Mouse (Mus musculus): ENCODE data around the gene Rae1. TPM values are rescaled to one million over a fixed set of nuclear protein-coding genes. Genes with fewer than 3 reads are reported as not detected.

Gene Rae1
- polyA plus RNA-seq, 1 experiment from 2014 or later: 140 TPM

DNA sequence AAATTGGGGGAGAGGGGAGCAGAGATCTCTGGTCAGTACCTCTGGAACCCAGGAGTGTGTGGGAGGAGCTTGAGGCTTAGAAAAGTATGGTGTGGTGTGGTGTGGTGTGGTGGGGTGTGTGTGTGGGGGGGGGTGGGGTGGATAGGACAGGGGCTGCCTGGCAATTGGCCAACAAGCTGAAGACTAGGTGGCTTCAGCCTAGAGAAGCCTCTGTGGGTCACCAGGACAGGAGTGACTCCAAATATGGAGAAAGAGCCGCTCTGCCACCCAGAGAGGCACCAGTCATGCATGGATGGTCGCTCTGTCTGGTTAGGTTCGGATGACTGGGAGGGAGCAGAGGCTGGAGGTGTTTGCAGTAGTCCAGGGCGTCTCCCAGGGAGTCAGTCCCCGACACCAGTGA lies 47.6 kb downstream of the Rae1 start:
- H3K9me3 ChIP-seq (ENCODE audit: control insufficient read depth, low read length): no peaks in the 10 kb centered on the region
- 40% methylated on average over 5 of the region's 5 CpGs for WGBS
- H3K36me3 ChIP-seq (ENCODE audit: control insufficient read depth, insufficient read depth, low read length): no peaks in the 10 kb centered on the region
- peaks cover 12% of the 10 kb centered on the region; the same call in 1 of the 2 replicates for H3K4me1 ChIP-seq (ENCODE audit: control insufficient read depth, insufficient read depth, low read length)
- no peak overlapping the region for H3K4me2 ChIP-seq
- no peak overlapping the region for H3K9ac ChIP-seq (ENCODE audit: low read length)
- no peak overlapping the region for H3K4me3 ChIP-seq (ENCODE audit: low read depth, low read length)
- no peaks in the 10 kb centered on the region for H3K27me3 ChIP-seq (ENCODE audit: control insufficient read depth, insufficient read depth, low read length)
- ATAC-seq (ENCODE audit: low FRiP score) (no peak), DNase-seq (ENCODE audit: low spot score, missing footprints) (peak; percentile 47)
- no peak overlapping the region for H3K27ac ChIP-seq (ENCODE audit: low read depth, low read length)

DNA sequence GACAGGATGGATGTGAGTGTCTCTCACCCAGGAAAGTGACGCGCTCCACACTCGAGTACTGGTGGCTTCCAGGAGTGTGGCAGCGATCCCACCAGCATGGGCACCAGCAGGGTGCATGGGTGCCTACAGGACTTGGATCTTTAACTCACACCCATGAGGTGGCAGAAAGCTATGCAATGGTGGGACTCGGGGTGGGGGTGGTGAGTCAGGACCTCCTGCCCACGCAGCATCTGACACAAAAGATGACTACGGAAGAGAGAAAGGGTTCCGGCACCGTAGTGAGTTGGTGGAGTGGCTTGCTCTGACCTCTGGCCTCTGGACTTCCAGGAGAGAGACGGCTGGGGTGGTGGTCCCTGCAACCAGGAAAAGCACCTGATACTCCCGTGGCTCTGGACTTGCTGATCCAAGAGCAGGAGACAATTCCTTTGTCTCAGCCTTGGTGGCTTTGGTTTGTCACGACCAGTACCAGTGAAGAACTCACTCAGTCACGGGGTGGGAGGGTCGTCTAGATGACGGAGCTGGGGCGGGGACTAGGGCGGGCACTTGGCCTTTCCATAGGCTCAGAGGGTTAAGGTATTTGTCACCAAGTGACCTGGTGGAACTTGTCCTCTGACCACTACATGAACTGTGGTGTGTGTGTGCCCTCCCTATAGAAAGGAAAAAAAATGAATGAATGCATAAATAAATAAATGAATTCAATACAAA lies 48.3 kb downstream of the Rae1 start:
- Histone ChIP-seq H3K4me2 (no peak overlapping the region), H3K4me1 (ENCODE audit: control insufficient read depth, insufficient read depth, low read length) (peaks cover 12% of the 10 kb centered on the region; the same call in 1 of the 2 replicates), H3K4me3 (ENCODE audit: low read depth, low read length) (no peak overlapping the region), H3K27me3 (ENCODE audit: control insufficient read depth, insufficient read depth, low read length) (no peaks in the 10 kb centered on the region), H3K9me3 (ENCODE audit: control insufficient read depth, low read length) (no peaks in the 10 kb centered on the region), H3K27ac (ENCODE audit: low read depth, low read length) (no peak overlapping the region), H3K9ac (ENCODE audit: low read length) (no peak overlapping the region), H3K36me3 (ENCODE audit: control insufficient read depth, insufficient read depth, low read length) (no peaks in the 10 kb centered on the region)
- DNase-seq (ENCODE audit: low spot score, missing footprints): peak; percentile 67
- 51% methylated on average over 17 of the region's 17 CpGs for WGBS
- ATAC-seq (ENCODE audit: low FRiP score): no peak

DNA sequence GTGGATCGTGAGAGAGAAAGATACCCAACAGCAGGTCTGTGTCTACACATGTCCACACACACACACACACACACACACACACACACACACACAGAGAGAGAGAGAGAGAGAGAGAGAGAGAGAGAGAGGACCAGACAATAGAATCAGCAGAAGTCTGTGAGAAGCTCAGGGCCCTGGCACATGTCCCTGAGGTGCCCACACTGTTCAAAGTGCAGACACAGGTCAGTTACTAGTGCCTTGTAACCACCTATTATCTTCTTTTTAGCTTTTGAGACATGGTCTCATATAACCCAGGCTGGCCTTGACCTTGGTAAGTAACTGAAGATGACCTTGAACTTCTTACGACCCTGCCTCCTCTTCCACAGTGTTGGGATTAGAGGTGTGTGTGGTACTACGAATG lies 49.3 kb downstream of the Rae1 start:
- peak; percentile 59 for DNase-seq (ENCODE audit: low spot score, missing footprints)
- H3K27ac ChIP-seq (ENCODE audit: low read depth, low read length): no peak overlapping the region
- H3K9ac ChIP-seq (ENCODE audit: low read length): no peak overlapping the region
- no peak for ATAC-seq (ENCODE audit: low FRiP score)
- no peaks in the 10 kb centered on the region for H3K9me3 ChIP-seq (ENCODE audit: control insufficient read depth, low read length)
- 82% methylated on average over 3 of the region's 3 CpGs for WGBS
- H3K4me2 ChIP-seq: no peak overlapping the region
- H3K27me3 ChIP-seq (ENCODE audit: control insufficient read depth, insufficient read depth, low read length): no peaks in the 10 kb centered on the region
- no peak overlapping the region for H3K4me3 ChIP-seq (ENCODE audit: low read depth, low read length)
- H3K36me3 ChIP-seq (ENCODE audit: control insufficient read depth, insufficient read depth, low read length): no peaks in the 10 kb centered on the region
- peaks cover 12% of the 10 kb centered on the region; the same call in 1 of the 2 replicates for H3K4me1 ChIP-seq (ENCODE audit: control insufficient read depth, insufficient read depth, low read length)

DNA sequence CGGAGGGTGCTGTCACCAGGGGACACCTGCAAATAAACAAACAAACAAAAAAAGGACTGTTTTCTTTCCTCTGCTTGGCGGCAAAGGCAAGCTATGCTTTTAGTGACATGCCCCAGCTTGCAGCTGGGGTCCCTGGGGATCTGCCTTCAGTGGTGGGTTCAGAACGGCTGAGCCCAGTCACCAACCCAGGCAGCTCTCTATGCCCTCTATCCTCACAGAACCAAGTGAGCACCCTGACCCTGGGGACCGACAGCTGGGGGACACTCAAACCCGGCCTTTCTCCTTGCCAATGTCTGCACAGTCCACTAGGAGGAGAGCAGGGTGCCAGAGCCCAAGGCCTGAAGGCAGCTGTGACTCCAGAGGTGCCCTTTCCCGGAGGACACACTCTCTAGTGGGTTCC lies 49.9 kb downstream of the Rae1 start:
- Histone ChIP-seq H3K4me3 (ENCODE audit: low read depth, low read length) (no peak overlapping the region), H3K36me3 (ENCODE audit: control insufficient read depth, insufficient read depth, low read length) (no peaks in the 10 kb centered on the region), H3K27me3 (ENCODE audit: control insufficient read depth, insufficient read depth, low read length) (no peaks in the 10 kb centered on the region), H3K4me2 (no peak overlapping the region), H3K4me1 (ENCODE audit: control insufficient read depth, insufficient read depth, low read length) (peaks cover 12% of the 10 kb centered on the region; the same call in 1 of the 2 replicates), H3K9ac (ENCODE audit: low read length) (no peak overlapping the region), H3K9me3 (ENCODE audit: control insufficient read depth, low read length) (no peaks in the 10 kb centered on the region), H3K27ac (ENCODE audit: low read depth, low read length) (no peak overlapping the region)
- no peak for ATAC-seq (ENCODE audit: low FRiP score)
- WGBS: 57% methylated on average over 6 of the region's 6 CpGs
- peak; percentile 84 for DNase-seq (ENCODE audit: low spot score, missing footprints)

DNA sequence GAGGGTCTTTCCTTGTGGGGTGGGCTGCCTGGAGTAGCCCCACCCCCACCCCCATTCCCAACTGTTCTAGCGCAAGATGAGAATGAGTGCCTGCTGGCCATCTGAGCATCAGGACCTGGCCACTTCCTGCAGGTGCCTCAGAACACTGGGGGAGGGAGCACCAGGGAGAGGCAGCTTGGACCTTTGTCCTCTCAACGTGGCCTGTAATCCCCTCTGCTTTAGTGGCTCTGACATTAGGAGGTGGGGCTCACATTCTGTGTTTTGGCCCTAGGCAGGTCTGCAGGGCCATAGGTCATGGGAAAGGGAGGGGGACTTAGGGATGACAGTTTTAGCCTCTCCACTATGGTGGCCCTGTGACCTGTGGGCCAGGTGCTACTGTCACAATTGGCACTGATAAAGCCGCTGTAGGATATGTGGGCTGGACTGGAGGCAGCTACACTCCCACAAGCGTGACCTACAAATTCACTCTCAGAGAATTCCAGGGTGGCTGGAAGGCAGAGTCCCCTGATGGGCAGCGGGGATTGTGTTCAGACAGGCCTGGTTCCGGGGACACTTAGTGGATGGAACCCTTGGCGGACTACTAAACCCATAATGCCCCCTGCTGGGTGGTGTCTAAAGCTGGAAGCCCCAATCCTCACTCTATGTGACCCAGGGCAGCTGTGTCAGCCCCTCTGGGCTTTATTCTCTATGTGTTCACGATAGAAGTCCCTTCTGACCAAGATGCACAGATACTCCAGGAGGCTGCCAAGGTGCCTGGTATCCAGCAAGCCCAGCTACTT lies 50.9 kb downstream of the Rae1 start:
- H3K4me2 ChIP-seq: no peak overlapping the region
- H3K4me3 ChIP-seq (ENCODE audit: low read depth, low read length): no peak overlapping the region
- 27% methylated on average over 8 of the region's 8 CpGs for WGBS
- no peaks in the 10 kb centered on the region for H3K36me3 ChIP-seq (ENCODE audit: control insufficient read depth, insufficient read depth, low read length)
- no peaks in the 10 kb centered on the region for H3K27me3 ChIP-seq (ENCODE audit: control insufficient read depth, insufficient read depth, low read length)
- H3K4me1 ChIP-seq (ENCODE audit: control insufficient read depth, insufficient read depth, low read length): peaks cover 12% of the 10 kb centered on the region; the same call in 1 of the 2 replicates
- H3K27ac ChIP-seq (ENCODE audit: low read depth, low read length): no peak overlapping the region
- no peak overlapping the region for H3K9ac ChIP-seq (ENCODE audit: low read length)
- DNase-seq (ENCODE audit: low spot score, missing footprints): no peak
- no peaks in the 10 kb centered on the region for H3K9me3 ChIP-seq (ENCODE audit: control insufficient read depth, low read length)
- ATAC-seq (ENCODE audit: low FRiP score): peak; percentile 47

DNA sequence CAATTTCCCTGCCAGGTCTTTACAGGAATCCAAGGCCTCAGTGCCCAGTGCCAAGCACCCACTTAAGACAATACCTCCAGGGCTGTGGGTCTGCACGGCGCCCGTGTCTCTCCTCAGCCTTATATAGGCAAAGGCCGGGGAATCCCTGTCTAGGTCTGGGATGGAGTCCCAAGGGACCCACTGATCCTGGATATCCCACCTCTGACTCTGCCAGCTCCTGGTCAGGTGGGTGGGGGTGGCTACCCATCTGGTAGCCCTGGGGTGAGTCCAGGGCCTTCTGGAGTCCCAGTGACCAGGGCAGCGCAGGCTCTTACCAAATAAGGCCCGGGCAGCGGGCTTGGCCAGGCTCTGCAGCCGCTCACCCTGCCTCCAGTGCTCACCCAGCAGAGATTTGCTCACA lies 53.0 kb downstream of the Rae1 start:
- Histone ChIP-seq H3K27me3 (ENCODE audit: control insufficient read depth, insufficient read depth, low read length) (no peaks in the 10 kb centered on the region), H3K4me2 (no peak overlapping the region), H3K9ac (ENCODE audit: low read length) (no peak overlapping the region), H3K4me1 (ENCODE audit: control insufficient read depth, insufficient read depth, low read length) (peaks cover 12% of the 10 kb centered on the region; the same call in 1 of the 2 replicates), H3K27ac (ENCODE audit: low read depth, low read length) (no peak overlapping the region), H3K36me3 (ENCODE audit: control insufficient read depth, insufficient read depth, low read length) (no peaks in the 10 kb centered on the region), H3K9me3 (ENCODE audit: control insufficient read depth, low read length) (no peaks in the 10 kb centered on the region), H3K4me3 (ENCODE audit: low read depth, low read length) (no peak overlapping the region)
- ATAC-seq (ENCODE audit: low FRiP score) (no peak), DNase-seq (ENCODE audit: low spot score, missing footprints) (no peak)
- WGBS: 93% methylated on average over 8 of the region's 8 CpGs

DNA sequence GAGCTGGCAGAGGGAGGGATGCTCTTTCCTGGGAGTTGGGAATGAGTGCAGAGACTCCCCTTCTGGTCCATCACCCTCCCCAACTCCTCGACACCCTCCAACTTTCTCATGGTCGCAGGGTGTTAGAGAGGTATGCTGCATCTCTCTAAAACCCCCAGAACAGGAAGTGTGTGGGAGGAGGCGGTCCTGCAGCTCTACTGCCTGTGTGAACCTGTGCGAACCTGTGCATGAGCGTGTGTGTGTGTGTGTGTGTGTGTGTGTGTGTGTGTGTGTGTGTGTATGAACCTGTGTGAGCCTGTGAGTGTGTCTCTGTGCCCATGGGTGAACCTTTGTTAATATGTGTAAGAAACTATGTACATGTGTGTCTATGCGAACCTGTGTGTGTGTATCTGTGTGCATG lies 53.9 kb downstream of the Rae1 start:
- Histone ChIP-seq H3K9ac (ENCODE audit: low read length) (no peak overlapping the region), H3K27me3 (ENCODE audit: control insufficient read depth, insufficient read depth, low read length) (no peaks in the 10 kb centered on the region), H3K27ac (ENCODE audit: low read depth, low read length) (no peak overlapping the region), H3K4me3 (ENCODE audit: low read depth, low read length) (no peak overlapping the region), H3K36me3 (ENCODE audit: control insufficient read depth, insufficient read depth, low read length) (no peaks in the 10 kb centered on the region), H3K9me3 (ENCODE audit: control insufficient read depth, low read length) (no peaks in the 10 kb centered on the region), H3K4me2 (no peak overlapping the region), H3K4me1 (ENCODE audit: control insufficient read depth, insufficient read depth, low read length) (peaks cover 12% of the 10 kb centered on the region; the same call in 1 of the 2 replicates)
- ATAC-seq (ENCODE audit: low FRiP score): no peak
- WGBS: 83% methylated on average over 6 of the region's 6 CpGs
- no peak for DNase-seq (ENCODE audit: low spot score, missing footprints)

DNA sequence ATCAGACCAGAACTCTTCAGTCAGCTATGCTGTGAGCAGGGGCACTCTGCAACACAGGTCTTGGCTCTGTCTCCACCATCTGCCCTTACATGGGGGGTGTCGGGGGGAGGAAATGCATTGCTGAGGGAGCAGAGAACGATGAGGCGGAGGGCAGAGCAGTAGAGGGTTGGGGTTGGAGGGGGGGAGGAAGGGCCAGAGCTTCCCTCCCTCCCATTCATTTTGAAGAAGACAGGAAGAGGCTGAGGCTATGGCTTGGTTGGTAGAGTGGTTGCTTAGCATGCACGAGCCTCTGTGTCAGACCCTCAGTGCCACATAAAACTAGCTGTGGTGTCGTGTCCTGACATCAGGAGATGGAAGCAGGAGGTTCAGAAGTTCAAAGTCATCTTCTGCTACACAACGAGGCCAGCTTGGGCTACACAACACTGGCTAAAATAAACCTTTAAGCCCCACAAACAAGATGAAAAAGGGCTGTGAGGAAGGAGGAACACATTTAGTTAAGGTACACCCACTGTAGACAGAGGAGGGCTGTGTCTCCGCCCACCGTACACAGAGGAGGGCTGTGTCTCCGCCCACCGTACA lies 56.5 kb downstream of the Rae1 start:
- Histone ChIP-seq H3K4me2 (no peak overlapping the region), H3K4me1 (ENCODE audit: control insufficient read depth, insufficient read depth, low read length) (no peaks in the 10 kb centered on the region), H3K27ac (ENCODE audit: low read depth, low read length) (no peak overlapping the region), H3K4me3 (ENCODE audit: low read depth, low read length) (no peak overlapping the region), H3K36me3 (ENCODE audit: control insufficient read depth, insufficient read depth, low read length) (no peaks in the 10 kb centered on the region), H3K27me3 (ENCODE audit: control insufficient read depth, insufficient read depth, low read length) (no peaks in the 10 kb centered on the region), H3K9me3 (ENCODE audit: control insufficient read depth, low read length) (no peaks in the 10 kb centered on the region), H3K9ac (ENCODE audit: low read length) (no peak overlapping the region)
- 84% methylated on average over 10 of the region's 10 CpGs for WGBS
- DNase-seq (ENCODE audit: low spot score, missing footprints): no peak
- ATAC-seq (ENCODE audit: low FRiP score): no peak

DNA sequence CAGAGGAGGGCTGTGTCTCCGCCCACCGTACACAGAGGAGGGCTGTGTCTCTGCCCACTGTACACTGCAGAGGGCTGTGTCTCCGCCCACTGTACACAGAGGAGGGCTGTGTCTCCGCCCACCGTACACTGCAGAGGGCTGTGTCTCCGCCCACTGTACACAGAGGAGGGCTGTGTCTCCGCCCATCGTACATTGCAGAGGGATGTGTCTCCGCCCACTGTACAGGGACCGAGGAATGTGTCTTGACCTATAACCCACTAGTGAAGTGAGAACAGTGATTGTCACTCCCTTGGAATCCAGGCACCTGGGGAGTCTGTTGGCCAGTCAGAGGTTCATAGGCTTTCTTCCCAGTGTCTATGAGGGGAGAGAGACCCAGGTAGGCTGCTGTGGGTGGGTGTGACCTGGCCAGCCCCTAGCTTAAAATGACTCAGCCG lies 57.0 kb downstream of the Rae1 start:
- ATAC-seq (ENCODE audit: low FRiP score): no peak
- no peak overlapping the region for H3K27ac ChIP-seq (ENCODE audit: low read depth, low read length)
- H3K4me3 ChIP-seq (ENCODE audit: low read depth, low read length): no peak overlapping the region
- no peak overlapping the region for H3K4me2 ChIP-seq
- H3K27me3 ChIP-seq (ENCODE audit: control insufficient read depth, insufficient read depth, low read length): no peaks in the 10 kb centered on the region
- no peak overlapping the region for H3K9ac ChIP-seq (ENCODE audit: low read length)
- H3K36me3 ChIP-seq (ENCODE audit: control insufficient read depth, insufficient read depth, low read length): no peaks in the 10 kb centered on the region
- 80% methylated on average over 11 of the region's 11 CpGs for WGBS
- no peaks in the 10 kb centered on the region for H3K4me1 ChIP-seq (ENCODE audit: control insufficient read depth, insufficient read depth, low read length)
- no peaks in the 10 kb centered on the region for H3K9me3 ChIP-seq (ENCODE audit: control insufficient read depth, low read length)
- DNase-seq (ENCODE audit: low spot score, missing footprints): no peak
